Mouse (Mus musculus): ENCODE data around the gene Olfr1434. TPM values are rescaled to one million over a fixed set of nuclear protein-coding genes. Genes with fewer than 3 reads are reported as not detected.
"Not testable (repeated sequence)": the region's sequence is repeated elsewhere in the genome, so short reads cannot be mapped to it uniquely, and the experiment has no call there.

Gene Olfr1434
- not detected in 2 replicates for polyA plus RNA-seq (2016; fragmentation: Nextera tagmentation; extraction: Ambion mirVana)

GRCm38 (mm10) chr19:12279554-12279953, at the start of gene Olfr1434:
Gene Olfr1434, plus strand, starts transcription at chr19:12279854.
- Histone ChIP-seq H3K4me1 (no peaks in the 10 kb centered on the region), H3K9me3 (replicated peaks) (no peaks in the 10 kb centered on the region), H3K4me3 (no peak within 1 kb of the TSS), H3K4me2 (no peak within 1 kb of the TSS), H3K9ac (no peak within 1 kb of the TSS), H3K27ac (no peak within 1 kb of the TSS), H3K36me3 (no peaks in the 10 kb centered on the region), H3K27me3 (replicated peaks) (no peaks in the 10 kb centered on the region)
- no peak for ATAC-seq
- 46% methylated on average over 2 of the region's 2 CpGs for WGBS (ENCODE audit: insufficient replicate concordance)

- not testable (repeated sequence) for H3K9me3 ChIP-seq (replicated peaks); ATAC-seq; H3K27ac ChIP-seq; H3K36me3 ChIP-seq; H3K9ac ChIP-seq; H3K4me3 ChIP-seq; H3K4me2 ChIP-seq; H3K27me3 ChIP-seq (replicated peaks); H3K4me1 ChIP-seq
Observed at GRCm38 (mm10) chr19:12232496-12232895, 47.2 kb upstream of the Olfr1434 start, which contains the start of gene Olfr1432. Gene Olfr1432, minus strand, starts transcription at chr19:12232596.

- Histone ChIP-seq H3K27ac (no peak within 1 kb of the TSS), H3K36me3 (no peaks in the 10 kb centered on the region), H3K9ac (no peak within 1 kb of the TSS), H3K4me1 (no peaks in the 10 kb centered on the region), H3K9me3 (replicated peaks) (no peaks in the 10 kb centered on the region), H3K4me2 (no peak within 1 kb of the TSS), H3K4me3 (no peak within 1 kb of the TSS), H3K27me3 (replicated peaks) (no peaks in the 10 kb centered on the region)
- WGBS (ENCODE audit: insufficient replicate concordance): 55% methylated on average over 1 of the region's 1 CpGs
- no peak for ATAC-seq
Observed at GRCm38 (mm10) chr19:12241559-12241958, 38.1 kb upstream of the Olfr1434 start, which contains the start of gene Olfr262. Gene Olfr262, minus strand, starts transcription at chr19:12241659.

GRCm38 (mm10) chr19:12260732-12261131, 18.9 kb upstream of the Olfr1434 start, which contains the start of gene Olfr235:
Gene Olfr235, plus strand, starts transcription at chr19:12261032.
- no peak for ATAC-seq
- Histone ChIP-seq H3K4me3 (no peak within 1 kb of the TSS), H3K4me1 (no peaks in the 10 kb centered on the region), H3K36me3 (no peaks in the 10 kb centered on the region), H3K9me3 (replicated peaks) (no peaks in the 10 kb centered on the region), H3K4me2 (no peak within 1 kb of the TSS), H3K9ac (no peak within 1 kb of the TSS), H3K27me3 (replicated peaks) (no peaks in the 10 kb centered on the region), H3K27ac (no peak within 1 kb of the TSS)
- WGBS (ENCODE audit: insufficient replicate concordance): 42% methylated on average over 1 of the region's 1 CpGs

- H3K9ac ChIP-seq: no peak overlapping the region
- H3K4me2 ChIP-seq: no peak overlapping the region
- H3K27me3 ChIP-seq (replicated peaks): no peaks in the 10 kb centered on the region
- H3K4me1 ChIP-seq: no peaks in the 10 kb centered on the region
- no peaks in the 10 kb centered on the region for H3K36me3 ChIP-seq
- no peaks in the 10 kb centered on the region for H3K9me3 ChIP-seq (replicated peaks)
- H3K27ac ChIP-seq: no peak overlapping the region
- no peak for ATAC-seq
- H3K4me3 ChIP-seq: no peak overlapping the region
Observed at GRCm38 (mm10) chr19:12292979-12293378, 13.3 kb downstream of the Olfr1434 start.

- H3K9ac ChIP-seq; H3K4me1 ChIP-seq; H3K27me3 ChIP-seq (replicated peaks); ATAC-seq; H3K4me2 ChIP-seq; H3K9me3 ChIP-seq (replicated peaks); H3K36me3 ChIP-seq; H3K27ac ChIP-seq; H3K4me3 ChIP-seq: not testable (repeated sequence)
- WGBS (ENCODE audit: insufficient replicate concordance): 64% methylated on average over 1 of the region's 1 CpGs
Observed at GRCm38 (mm10) chr19:12299030-12299429, 19.4 kb downstream of the Olfr1434 start, which contains the start of gene Olfr1436. Gene Olfr1436, minus strand, starts transcription at chr19:12299130.

- H3K4me2 ChIP-seq: no peak within 1 kb of the TSS
- H3K4me1 ChIP-seq: no peaks in the 10 kb centered on the region
- no peaks in the 10 kb centered on the region for H3K27me3 ChIP-seq (replicated peaks)
- WGBS (ENCODE audit: insufficient replicate concordance): 60% methylated on average over 2 of the region's 2 CpGs
- no peaks in the 10 kb centered on the region for H3K9me3 ChIP-seq (replicated peaks)
- no peak within 1 kb of the TSS for H3K27ac ChIP-seq
- no peak within 1 kb of the TSS for H3K9ac ChIP-seq
- H3K4me3 ChIP-seq: no peak within 1 kb of the TSS
- H3K36me3 ChIP-seq: no peaks in the 10 kb centered on the region
- no peak for ATAC-seq
Observed at GRCm38 (mm10) chr19:12325001-12325400, 45.3 kb downstream of the Olfr1434 start, which contains the start of gene Olfr1437. Gene Olfr1437, minus strand, starts transcription at chr19:12325101.

Other genes with a start within 250 kb of the Olfr1434 start
- 0.02 TPM in 1 of 2 replicates, not detected in the other for gene Olfr1423, start 238.5 kb upstream of the Olfr1434 start, polyA plus RNA-seq (2016; fragmentation: Nextera tagmentation; extraction: Ambion mirVana)
- not detected in 2 replicates for gene Olfr1424, start 217.2 kb upstream of the Olfr1434 start, polyA plus RNA-seq (2016; fragmentation: Nextera tagmentation; extraction: Ambion mirVana)
- gene Olfr1425, start 202.1 kb upstream of the Olfr1434 start, polyA plus RNA-seq (2016; fragmentation: Nextera tagmentation; extraction: Ambion mirVana): not detected in 2 replicates
- gene Olfr1426, start 187.8 kb upstream of the Olfr1434 start, polyA plus RNA-seq (2016; fragmentation: Nextera tagmentation; extraction: Ambion mirVana): not detected in 2 replicates
- gene Olfr1427, start 176.5 kb upstream of the Olfr1434 start, polyA plus RNA-seq (2016; fragmentation: Nextera tagmentation; extraction: Ambion mirVana): not detected in 2 replicates
- not detected in 2 replicates for gene Olfr1428, start 164.0 kb upstream of the Olfr1434 start, polyA plus RNA-seq (2016; fragmentation: Nextera tagmentation; extraction: Ambion mirVana)
- gene Olfr76, start 156.7 kb upstream of the Olfr1434 start, polyA plus RNA-seq (2016; fragmentation: Nextera tagmentation; extraction: Ambion mirVana): not detected in 2 replicates
- gene Olfr1555-ps1, start 109.7 kb upstream of the Olfr1434 start, polyA plus RNA-seq (2016; fragmentation: Nextera tagmentation; extraction: Ambion mirVana): not detected in 2 replicates
- not detected in 2 replicates for gene Olfr1431, start 79.2 kb upstream of the Olfr1434 start, polyA plus RNA-seq (2016; fragmentation: Nextera tagmentation; extraction: Ambion mirVana)
- not detected in 2 replicates for gene Olfr1432, start 47.3 kb upstream of the Olfr1434 start, polyA plus RNA-seq (2016; fragmentation: Nextera tagmentation; extraction: Ambion mirVana)
- gene Olfr262, start 38.2 kb upstream of the Olfr1434 start, polyA plus RNA-seq (2016; fragmentation: Nextera tagmentation; extraction: Ambion mirVana): not detected in 2 replicates
- not detected in 2 replicates for gene Olfr235, start 18.8 kb upstream of the Olfr1434 start, polyA plus RNA-seq (2016; fragmentation: Nextera tagmentation; extraction: Ambion mirVana)
- not detected in 2 replicates for gene Olfr1436, start 19.3 kb downstream of the Olfr1434 start, polyA plus RNA-seq (2016; fragmentation: Nextera tagmentation; extraction: Ambion mirVana)
- not detected in 2 replicates for gene Olfr1437, start 45.2 kb downstream of the Olfr1434 start, polyA plus RNA-seq (2016; fragmentation: Nextera tagmentation; extraction: Ambion mirVana)
- gene Olfr1438-ps1, start 56.1 kb downstream of the Olfr1434 start, polyA plus RNA-seq (2016; fragmentation: Nextera tagmentation; extraction: Ambion mirVana): not detected in 2 replicates
- not detected in 2 replicates for gene Olfr1440, start 107.4 kb downstream of the Olfr1434 start, polyA plus RNA-seq (2016; fragmentation: Nextera tagmentation; extraction: Ambion mirVana)
- not detected in 2 replicates for gene Olfr1441, start 137.6 kb downstream of the Olfr1434 start, polyA plus RNA-seq (2016; fragmentation: Nextera tagmentation; extraction: Ambion mirVana)
- not detected in 2 replicates for gene Pfpl, start 148.1 kb downstream of the Olfr1434 start, polyA plus RNA-seq (2016; fragmentation: Nextera tagmentation; extraction: Ambion mirVana)
- 0.63 and 0.76 TPM in 2 replicates for gene Mpeg1, start 180.9 kb downstream of the Olfr1434 start, polyA plus RNA-seq (2016; fragmentation: Nextera tagmentation; extraction: Ambion mirVana)
- 2.7 and 2.9 TPM in 2 replicates for gene Dtx4, start 221.6 kb downstream of the Olfr1434 start, polyA plus RNA-seq (2016; fragmentation: Nextera tagmentation; extraction: Ambion mirVana)

Data from liver, embryonic 12.5 days (tissue).